Mouse (Mus musculus): ENCODE results near the gene Olfr1459. TPM values are rescaled to one million over a fixed set of nuclear protein-coding genes. Genes with fewer than 3 reads are reported as not detected.

Olfr1459 gene
- under 1 TPM; 0.07 TPM for total RNA-seq (2021)
- long read RNA-seq, experiment 1: 0 reads
- long read RNA-seq, experiment 2: 0 reads

DNA sequence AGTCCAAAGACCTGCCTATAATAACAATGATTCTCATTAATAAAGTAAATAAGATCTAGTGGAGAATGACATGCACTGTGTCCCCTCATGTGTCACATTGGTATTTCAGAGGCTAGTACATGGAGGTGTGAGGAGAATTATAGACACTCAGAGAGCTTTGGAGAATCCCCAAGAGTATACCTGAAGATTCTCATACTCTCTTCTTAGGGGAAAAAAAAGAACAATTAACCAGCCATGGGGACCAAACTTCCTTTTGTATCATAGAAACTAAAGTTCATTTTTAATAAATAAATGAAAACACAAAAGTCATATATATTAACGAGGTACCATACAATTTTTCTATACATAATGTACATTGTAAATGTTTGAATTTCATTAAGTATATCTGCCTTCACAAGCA, at the start of gene Olfr1459:
TSS of gene Olfr1459 (minus strand) at position 101 of the 400 bp plus-strand sequence.
- no peak for DNase-seq

DNA sequence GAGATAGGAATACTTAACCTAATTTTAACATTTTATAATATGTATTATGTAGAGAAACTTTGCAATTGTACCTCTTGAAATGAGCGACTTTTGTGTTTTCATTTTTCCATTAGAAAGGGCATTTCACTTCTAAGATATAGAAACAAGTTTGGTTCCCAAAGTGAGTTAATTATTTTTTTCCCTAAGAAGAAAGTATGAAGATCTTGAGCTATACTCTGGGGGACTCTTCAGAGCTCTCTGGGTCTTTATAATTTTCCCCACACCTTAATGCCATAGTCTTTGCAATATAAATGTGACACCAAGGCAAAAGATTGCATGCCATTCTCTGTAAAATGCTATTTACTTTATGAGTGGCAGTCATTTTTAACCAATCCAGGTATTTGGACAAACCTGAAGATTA, 36.1 kb upstream of the Olfr1459 start, which contains the start of gene Olfr1462:
TSS of gene Olfr1462 (plus strand) at position 301 of the 400 bp plus-strand sequence.
- DNase-seq: no peak

DNA sequence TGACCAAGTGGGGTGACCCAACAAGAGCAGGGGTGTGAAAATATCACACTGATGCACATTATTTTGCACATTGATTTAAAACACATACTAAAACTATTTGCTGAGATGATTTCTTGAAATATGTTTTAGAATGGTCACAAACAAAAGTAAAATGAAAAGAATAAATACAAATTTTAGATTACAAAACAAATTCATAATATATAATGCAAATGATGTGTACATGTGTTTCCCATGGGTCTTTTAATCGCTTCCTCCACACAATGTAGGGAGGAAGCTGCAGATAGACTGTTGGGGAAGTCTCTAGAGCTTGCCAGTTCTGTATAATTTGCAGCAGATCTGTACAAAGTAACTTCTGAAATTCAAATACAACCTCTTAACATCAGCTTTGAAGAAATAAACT, 13.4 kb upstream of the Olfr1459 start, which contains the start of gene Olfr1461:
TSS of gene Olfr1461 (plus strand) at position 301 of the 400 bp plus-strand sequence.
- DNase-seq: no peak

DNA sequence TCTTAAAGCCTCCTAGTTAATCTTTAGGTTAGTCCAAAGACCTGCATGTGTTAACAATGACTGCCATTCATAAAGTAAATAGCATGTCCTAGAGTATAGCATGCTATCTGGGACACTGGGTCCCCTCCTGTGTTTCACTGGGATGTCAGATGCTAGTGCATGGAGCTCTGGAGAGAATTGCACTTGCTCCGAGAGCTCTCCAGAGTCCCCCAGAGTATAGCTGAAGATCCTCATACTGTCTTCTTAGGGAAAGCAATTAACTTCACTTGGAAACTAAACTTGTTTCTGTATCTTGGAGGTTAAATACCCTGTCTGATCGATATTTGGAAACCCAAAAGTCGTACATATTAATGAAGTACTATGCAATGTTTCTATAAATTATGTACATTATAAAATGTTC, 42.7 kb downstream of the Olfr1459 start, which contains the start of gene Olfr1458:
TSS of gene Olfr1458 (minus strand) at position 101 of the 400 bp plus-strand sequence.
- no peak for DNase-seq

DNA sequence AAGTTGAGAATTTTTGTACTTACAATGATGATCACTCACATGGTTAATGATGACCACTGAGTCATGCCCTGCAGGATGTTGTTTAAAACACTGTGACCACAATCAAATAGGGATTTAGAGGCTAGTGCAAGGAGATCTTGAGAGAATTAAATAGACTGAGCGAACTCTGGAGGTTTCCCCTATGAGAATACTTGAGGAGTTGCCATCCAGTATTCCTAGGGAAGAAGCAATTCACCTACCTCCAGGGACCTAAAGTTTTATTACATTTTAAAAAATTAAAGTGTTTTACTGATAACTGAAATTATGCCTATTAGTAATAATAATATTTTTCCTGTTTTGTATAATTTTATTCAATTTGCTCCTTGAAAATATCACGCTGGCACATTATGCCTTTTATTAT, 51.6 kb downstream of the Olfr1459 start, which contains the start of gene Olfr1457:
TSS of gene Olfr1457 (minus strand) at position 101 of the 400 bp plus-strand sequence.
- no peak for DNase-seq

DNA sequence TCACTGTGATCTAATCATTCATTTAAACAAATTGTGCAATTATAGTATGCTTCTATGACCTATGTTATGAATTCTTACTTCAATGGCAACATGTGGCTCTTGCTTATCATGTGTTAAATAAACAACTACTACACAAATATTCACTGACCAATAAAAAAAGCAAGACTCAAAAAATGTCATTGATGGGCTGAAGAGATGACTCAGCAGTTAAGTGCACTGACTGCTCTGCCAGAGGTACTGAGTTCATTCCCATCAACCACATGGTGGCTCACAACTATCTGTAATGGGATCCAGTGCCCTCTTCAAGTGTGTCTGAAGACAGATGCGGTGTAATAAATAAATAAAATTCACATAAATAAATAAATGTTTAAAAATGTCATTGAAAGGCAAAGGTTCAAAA, 55.4 kb downstream of the Olfr1459 start:
- DNase-seq: no peak

Other genes with a start within 250 kb of the Olfr1459 start
- not detected for gene Olfr1447, start 245.8 kb downstream of the Olfr1459 start, total RNA-seq (2021)
- gene Olfr1448, start 225.1 kb downstream of the Olfr1459 start, total RNA-seq (2021): not detected
- gene Olfr1449, start 218.7 kb downstream of the Olfr1459 start, total RNA-seq (2021): not detected
- gene Olfr1450, start 199.3 kb downstream of the Olfr1459 start, total RNA-seq (2021): not detected
- not detected for gene Olfr1451, start 154.5 kb downstream of the Olfr1459 start, total RNA-seq (2021)
- not detected for gene Olfr1453, start 121.2 kb downstream of the Olfr1459 start, total RNA-seq (2021)
- gene Olfr1454, start 88.9 kb downstream of the Olfr1459 start, total RNA-seq (2021): not detected
- gene Olfr1457, start 51.7 kb downstream of the Olfr1459 start, total RNA-seq (2021): not detected
- gene Olfr1458, start 42.8 kb downstream of the Olfr1459 start, total RNA-seq (2021): not detected
- not detected for gene Olfr1461, start 13.5 kb upstream of the Olfr1459 start, total RNA-seq (2021)
- not detected for gene Olfr1462, start 36.2 kb upstream of the Olfr1459 start, total RNA-seq (2021)
- gene Olfr1463, start 81.8 kb upstream of the Olfr1459 start, total RNA-seq (2021): not detected
- not detected for gene Olfr1465, start 166.0 kb upstream of the Olfr1459 start, total RNA-seq (2021)
- not detected for gene Olfr1466, start 189.3 kb upstream of the Olfr1459 start, total RNA-seq (2021)
- not detected for gene Olfr1467, start 212.7 kb upstream of the Olfr1459 start, total RNA-seq (2021)